Mouse (Mus musculus): ENCODE results near the gene Vmn1r119.
"Not testable (repeated sequence)": the region's sequence is repeated elsewhere in the genome, so short reads cannot be mapped to it uniquely, and the experiment has no call there.

Vmn1r119 gene

DNA sequence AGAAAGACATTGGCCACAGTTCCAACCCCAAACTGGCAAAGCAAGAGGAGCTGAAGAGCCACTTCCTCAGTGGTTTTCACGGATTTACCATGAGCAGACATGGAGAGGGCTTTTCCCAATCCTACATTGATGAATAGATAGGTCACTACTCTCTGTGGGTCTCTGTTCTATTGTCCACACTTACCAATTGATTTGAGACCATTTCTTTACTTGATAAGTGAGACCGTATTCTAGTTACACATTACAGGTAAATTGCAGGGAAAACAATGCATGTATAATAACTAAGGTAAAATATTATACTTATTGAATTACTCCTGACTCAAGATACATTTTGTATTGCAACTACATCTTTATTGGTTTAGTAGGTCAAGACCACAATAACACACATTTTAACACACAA lies at the start of gene Vmn1r119:
Gene Vmn1r119 (minus strand): TSS at position 101 of the 400 bp plus-strand sequence.
- DNase-seq: not testable (repeated sequence)

GRCm38 (mm10) chr7:21053684-21054083 lies 41.4 kb upstream of the Vmn1r119 start, which contains the start of gene Vmn1r120:
Gene Vmn1r120 (minus strand): TSS chr7:21053784.
- not testable (repeated sequence) for DNase-seq

Measured in kidney, adult 18-20 months (tissue).